Mouse (Mus musculus) cerebellum, adult 2 months (tissue): ENCODE results near the gene Nell1. TPM values are rescaled to one million over a fixed set of nuclear protein-coding genes. Genes with fewer than 3 reads are reported as not detected.
A peak's percentile ranks its signal among the peaks of the same experiment; 100 is the strongest.

Experiments
- DNase-seq, 2 experiments: peaks; one replicate each; pipeline ENCODE4 v3.0.0; 2021
- H3K27ac ChIP-seq: fragments of 200-500 bp; 2 replicates; pipeline ENCODE4 v1.5.1; 2012; ENCODE audit warnings: low read length, control low read depth, inconsistent platforms; ENCODE audit not compliant: insufficient read depth
- H3K27me3 ChIP-seq: fragments of 200-500 bp; 2 replicates; pipeline ENCODE4 v1.6.1; 2012; ENCODE audit warnings: inconsistent platforms, mild to moderate bottlenecking, low read length, moderate library complexity; ENCODE audit not compliant: control insufficient read depth, insufficient read depth
- H3K4me1 ChIP-seq: fragments of 200-500 bp; 2 replicates; pipeline ENCODE4 v1.6.1; 2011; ENCODE audit warnings: low read length; ENCODE audit not compliant: control insufficient read depth, insufficient read depth
- H3K4me3 ChIP-seq: fragments of 200-500 bp; replicated peaks from 2 replicates; pipeline ENCODE3; 2011; ENCODE audit warnings: mild to moderate bottlenecking, low read depth, low read length, control low read depth; ENCODE audit not compliant: insufficient read depth
- CTCF ChIP-seq: fragments of 200-500 bp; IDR thresholded peaks from 2 replicates; pipeline ENCODE4 v1.5.1; 2011; ENCODE audit warnings: low read depth, mild to moderate bottlenecking, control low read depth, low read length, moderate library complexity, borderline replicate concordance; ENCODE audit not compliant: insufficient read depth
- POLR2A ChIP-seq: fragments of 200-500 bp; IDR thresholded peaks from 2 replicates; pipeline ENCODE4 v1.6.1; 2011; ENCODE audit warnings: low read length, control low read depth, borderline replicate concordance; ENCODE audit not compliant: insufficient read depth
- WGBS: fragments of 180-500 bp; shearing (Covaris S2); methylation state at CpG from one replicate; pipeline ENCODE4 v1.1.7; 2018; 5-methylcytosine and 5-hydroxymethylcytosine counted together
- polyA plus RNA-seq: library from polyadenylated mRNA; depleted of rRNA; stranded (reverse); fragments of >200 nt; gene quantifications from 2 replicates; pipeline ENCODE4 v1.2.3, GENCODE M21; 2012

Nell1 gene
- polyA plus RNA-seq, 1 experiment, result 31.6 TPM

- H3K27me3 ChIP-seq, result peaks cover 2% of the 10 kb centered on the region; the same call in 1 of the 2 replicates
- TF ChIP-seq POLR2A (no peak), CTCF (no peak)
- no peaks in the 10 kb centered on the region for H3K4me1 ChIP-seq
- DNase-seq, result no peak
- 46% methylated on average over 4 of the region's 4 CpGs for WGBS
- H3K27ac ChIP-seq, result no peak overlapping the region
- H3K4me3 ChIP-seq, result no peak overlapping the region
Observed at GRCm38 (mm10) chr7:50228273-50228672, 253.6 kb downstream of the Nell1 start.

GRCm38 (mm10) chr7:50241213-50241612 lies 266.5 kb downstream of the Nell1 start:
- H3K27me3 ChIP-seq, result no peaks in the 10 kb centered on the region; the same call in 1 of the 2 replicates
- peaks cover 16% of the 10 kb centered on the region for H3K4me1 ChIP-seq
- TF ChIP-seq CTCF (no peak), POLR2A (no peak)
- DNase-seq, result peak in 1 of 2 experiments; percentile 30
- no peak overlapping the region for H3K27ac ChIP-seq
- no peak overlapping the region for H3K4me3 ChIP-seq
- 67% methylated on average over 4 of the region's 4 CpGs for WGBS

- DNase-seq, result peak; percentile 92 to 98
- Histone ChIP-seq H3K27ac (no peak overlapping the region), H3K4me1 (peaks cover 16% of the 10 kb centered on the region), H3K4me3 (no peak overlapping the region), H3K27me3 (no peaks in the 10 kb centered on the region; the same call in 1 of the 2 replicates)
- no peak for TF ChIP-seq POLR2A
- TF ChIP-seq CTCF, result no peak
- WGBS, result 7% methylated on average over 5 of the region's 5 CpGs
Observed at GRCm38 (mm10) chr7:50241634-50242273, 267.1 kb downstream of the Nell1 start.

GRCm38 (mm10) chr7:50253166-50253565 lies 278.5 kb downstream of the Nell1 start:
- no peak overlapping the region for H3K27ac ChIP-seq
- no peak overlapping the region for H3K4me3 ChIP-seq
- DNase-seq, result no peak
- H3K4me1 ChIP-seq, result no peaks in the 10 kb centered on the region
- no peaks in the 10 kb centered on the region; the same call in 1 of the 2 replicates for H3K27me3 ChIP-seq
- TF ChIP-seq CTCF, result no peak
- no peak for TF ChIP-seq POLR2A
- 82% methylated on average over 3 of the region's 3 CpGs for WGBS

- WGBS, result 72% methylated on average over 3 of the region's 3 CpGs
- Histone ChIP-seq H3K27ac (no peak overlapping the region), H3K4me1 (no peaks in the 10 kb centered on the region), H3K4me3 (no peak overlapping the region), H3K27me3 (no peaks in the 10 kb centered on the region; the same call in 1 of the 2 replicates)
- TF ChIP-seq CTCF, result no peak
- no peak for TF ChIP-seq POLR2A
- no peak for DNase-seq
Observed at GRCm38 (mm10) chr7:50260016-50260415, 285.4 kb downstream of the Nell1 start.

GRCm38 (mm10) chr7:50295508-50295907 lies 320.8 kb downstream of the Nell1 start:
- 94% methylated on average over 3 of the region's 3 CpGs for WGBS
- Histone ChIP-seq H3K27me3 (no peaks in the 10 kb centered on the region), H3K4me1 (no peaks in the 10 kb centered on the region), H3K27ac (no peak overlapping the region), H3K4me3 (no peak overlapping the region)
- DNase-seq, result no peak
- TF ChIP-seq CTCF (no peak), POLR2A (no peak)

GRCm38 (mm10) chr7:50338226-50338625 lies 363.6 kb downstream of the Nell1 start:
- Histone ChIP-seq H3K4me3 (no peak overlapping the region), H3K27me3 (no peaks in the 10 kb centered on the region; the same call in 1 of the 2 replicates), H3K4me1 (no peaks in the 10 kb centered on the region), H3K27ac (no peak overlapping the region)
- peak in 1 of 2 experiments; percentile 1 for DNase-seq
- TF ChIP-seq POLR2A (no peak), CTCF (no peak)
- whole genome bisulfite sequencing, result 7% methylated on average over 5 of the region's 5 CpGs

- WGBS, result 49% methylated on average over 5 of the region's 5 CpGs
- TF ChIP-seq CTCF, result no peak
- no peak for TF ChIP-seq POLR2A
- no peaks in the 10 kb centered on the region; the same call in 1 of the 2 replicates for H3K27me3 ChIP-seq
- no peak for DNase-seq
- no peak overlapping the region for H3K27ac ChIP-seq
- no peak overlapping the region for H3K4me3 ChIP-seq
- no peaks in the 10 kb centered on the region for H3K4me1 ChIP-seq
Observed at GRCm38 (mm10) chr7:50338757-50339156, 364.1 kb downstream of the Nell1 start.
